Mouse (Mus musculus): ENCODE measurements around the gene Carmil2. TPM values are rescaled to one million over a fixed set of nuclear protein-coding genes. Genes with fewer than 3 reads are reported as not detected.

The Carmil2 gene
- polyA plus RNA-seq, 1 experiment from 2014 or later = 1.1 TPM

Other genes with a start within 250 kb of the Carmil2 start
- 23.3 and 23.9 TPM in 2 replicates for gene Tppp3, start 214.7 kb upstream of the Carmil2 start, polyA plus RNA-seq (2016; fragmentation: Nextera tagmentation; extraction: Ambion mirVana)
- 12.9 and 18.5 TPM in 2 replicates for gene Zdhhc1, start 189.4 kb upstream of the Carmil2 start, polyA plus RNA-seq (2016; fragmentation: Nextera tagmentation; extraction: Ambion mirVana)
- 12.3 and 15.6 TPM in 2 replicates for gene Hsd11b2, start 167.5 kb upstream of the Carmil2 start, polyA plus RNA-seq (2016; fragmentation: Nextera tagmentation; extraction: Ambion mirVana)
- 65.3 and 73.4 TPM in 2 replicates for gene Atp6v0d1, start 120.2 kb upstream of the Carmil2 start, polyA plus RNA-seq (2016; fragmentation: Nextera tagmentation; extraction: Ambion mirVana)
- 13.9 and 14.4 TPM in 2 replicates for gene Ripor1, start 81.0 kb upstream of the Carmil2 start, polyA plus RNA-seq (2016; fragmentation: Nextera tagmentation; extraction: Ambion mirVana)
- 146 and 150 TPM in 2 replicates for gene Ctcf, start 49.7 kb upstream of the Carmil2 start, polyA plus RNA-seq (2016; fragmentation: Nextera tagmentation; extraction: Ambion mirVana)
- gene Agrp, start 48.9 kb upstream of the Carmil2 start, polyA plus RNA-seq (2016; fragmentation: Nextera tagmentation; extraction: Ambion mirVana) = 0.38 and 0.84 TPM in 2 replicates
- 75.9 and 77.1 TPM in 2 replicates for gene Acd, start 14.8 kb downstream of the Carmil2 start, polyA plus RNA-seq (2016; fragmentation: Nextera tagmentation; extraction: Ambion mirVana)
- gene Pard6a, start 14.9 kb downstream of the Carmil2 start, polyA plus RNA-seq (2016; fragmentation: Nextera tagmentation; extraction: Ambion mirVana) = 22.7 and 22.8 TPM in 2 replicates
- 0.12 and 0.21 TPM in 2 replicates for gene 4933405L10Rik, start 21.4 kb downstream of the Carmil2 start, polyA plus RNA-seq (2016; fragmentation: Nextera tagmentation; extraction: Ambion mirVana)
- gene Enkd1, start 21.9 kb downstream of the Carmil2 start, polyA plus RNA-seq (2016; fragmentation: Nextera tagmentation; extraction: Ambion mirVana) = 54.3 and 56.0 TPM in 2 replicates
- gene Gfod2, start 72.4 kb downstream of the Carmil2 start, polyA plus RNA-seq (2016; fragmentation: Nextera tagmentation; extraction: Ambion mirVana) = 32.7 and 38.3 TPM in 2 replicates
- 9.5 and 11.1 TPM in 2 replicates for gene Ranbp10, start 141.1 kb downstream of the Carmil2 start, polyA plus RNA-seq (2016; fragmentation: Nextera tagmentation; extraction: Ambion mirVana)
- gene Tsnaxip1, start 141.5 kb downstream of the Carmil2 start, polyA plus RNA-seq (2016; fragmentation: Nextera tagmentation; extraction: Ambion mirVana) = 0.06 and 0.07 TPM in 2 replicates
- 49.5 and 57.9 TPM in 2 replicates for gene Cenpt, start 167.0 kb downstream of the Carmil2 start, polyA plus RNA-seq (2016; fragmentation: Nextera tagmentation; extraction: Ambion mirVana)
- 80.2 and 81.3 TPM in 2 replicates for gene Thap11, start 168.9 kb downstream of the Carmil2 start, polyA plus RNA-seq (2016; fragmentation: Nextera tagmentation; extraction: Ambion mirVana)
- 394 and 447 TPM in 2 replicates for gene Nutf2, start 174.3 kb downstream of the Carmil2 start, polyA plus RNA-seq (2016; fragmentation: Nextera tagmentation; extraction: Ambion mirVana)
- 73.7 and 75.2 TPM in 2 replicates for gene Edc4, start 194.6 kb downstream of the Carmil2 start, polyA plus RNA-seq (2016; fragmentation: Nextera tagmentation; extraction: Ambion mirVana)
- 0.33 and 0.65 TPM in 2 replicates for gene Nrn1l, start 207.3 kb downstream of the Carmil2 start, polyA plus RNA-seq (2016; fragmentation: Nextera tagmentation; extraction: Ambion mirVana)
- gene Pskh1, start 214.2 kb downstream of the Carmil2 start, polyA plus RNA-seq (2016; fragmentation: Nextera tagmentation; extraction: Ambion mirVana) = 29.6 and 29.9 TPM in 2 replicates
- 1.5 and 2.1 TPM in 2 replicates for gene Ctrl, start 247.6 kb downstream of the Carmil2 start, polyA plus RNA-seq (2016; fragmentation: Nextera tagmentation; extraction: Ambion mirVana)